Mouse (Mus musculus) liver, adult 2 months (tissue): ENCODE results near the gene Il17rd. TPM values are rescaled to one million over a fixed set of nuclear protein-coding genes. Genes with fewer than 3 reads are reported as not detected.

Source experiments
- DNase-seq: peaks from one replicate; pipeline ENCODE4 v3.0.0-alpha.2; 2011; ENCODE audit warnings: low read depth, low spot score; ENCODE audit errors: extremely low read depth
- H3K27ac ChIP-seq: fragments of 200-500 bp; replicated peaks from 2 replicates; pipeline ENCODE4 v1.5.1; 2012; ENCODE audit warnings: low read depth, mild to moderate bottlenecking, control low read depth, inconsistent platforms, low read length; ENCODE audit not compliant: insufficient read depth
- H3K27me3 ChIP-seq: fragments of 200-500 bp; 2 replicates; pipeline ENCODE4 v1.6.1; 2012; ENCODE audit warnings: mild to moderate bottlenecking, moderate library complexity, low read length, inconsistent platforms; ENCODE audit not compliant: control insufficient read depth, insufficient read depth
- H3K36me3 ChIP-seq: fragments of 200-500 bp; 2 replicates; pipeline ENCODE4 v1.6.1; 2012; ENCODE audit warnings: low read length, inconsistent platforms; ENCODE audit not compliant: control insufficient read depth, insufficient read depth
- H3K4me1 ChIP-seq: fragments of 200-500 bp; 2 replicates; pipeline ENCODE4 v1.6.1; 2011; ENCODE audit warnings: low read length; ENCODE audit not compliant: control insufficient read depth, insufficient read depth
- H3K4me3 ChIP-seq: fragments of 200-500 bp; 2 replicates; pipeline ENCODE4 v1.5.1; 2011; ENCODE audit warnings: low read depth, mild to moderate bottlenecking, control low read depth, low read length, moderate library complexity; ENCODE audit not compliant: insufficient read depth
- H3K79me2 ChIP-seq: fragments of 200-500 bp; 2 replicates; pipeline ENCODE4 v1.6.1; 2012; ENCODE audit warnings: inconsistent platforms, mild to moderate bottlenecking, low read length, moderate library complexity; ENCODE audit not compliant: control insufficient read depth, insufficient read depth
- H3K9ac ChIP-seq: fragments of 200-500 bp; 2 replicates; pipeline ENCODE4 v1.6.1; 2012; ENCODE audit warnings: low read depth, mild to moderate bottlenecking, control low read depth, inconsistent platforms, low read length
- CTCF ChIP-seq: fragments of 200-500 bp; IDR thresholded peaks from 2 replicates; pipeline ENCODE4 v1.5.1; 2011; ENCODE audit warnings: low read depth, low read length, control low read depth
- POLR2A ChIP-seq: fragments of 200-500 bp; IDR thresholded peaks from 2 replicates; pipeline ENCODE4 v1.6.1; 2011; ENCODE audit warnings: low read length, control low read depth; ENCODE audit not compliant: insufficient read depth; ENCODE audit errors: extremely low read depth
- WGBS: fragments of 180-500 bp; shearing (Covaris S2); methylation state at CpG from one replicate; pipeline ENCODE4 v1.1.7; 2018; 5-methylcytosine and 5-hydroxymethylcytosine counted together
- polyA plus RNA-seq: library from polyadenylated mRNA; depleted of rRNA; stranded (reverse); fragments of >200 nt; gene quantifications from 2 replicates; pipeline ENCODE4 v1.2.3, GENCODE M21; 2012
- total RNA-seq: library from RNA; depleted of rRNA; stranded (reverse); fragments of >200 nt; gene quantifications from 2 replicates; pipeline ENCODE4 v1.2.3, GENCODE M21; 2014

Il17rd gene
- total and polyA plus RNA-seq, 2 experiments = 0.16 to 0.55 TPM

DNA sequence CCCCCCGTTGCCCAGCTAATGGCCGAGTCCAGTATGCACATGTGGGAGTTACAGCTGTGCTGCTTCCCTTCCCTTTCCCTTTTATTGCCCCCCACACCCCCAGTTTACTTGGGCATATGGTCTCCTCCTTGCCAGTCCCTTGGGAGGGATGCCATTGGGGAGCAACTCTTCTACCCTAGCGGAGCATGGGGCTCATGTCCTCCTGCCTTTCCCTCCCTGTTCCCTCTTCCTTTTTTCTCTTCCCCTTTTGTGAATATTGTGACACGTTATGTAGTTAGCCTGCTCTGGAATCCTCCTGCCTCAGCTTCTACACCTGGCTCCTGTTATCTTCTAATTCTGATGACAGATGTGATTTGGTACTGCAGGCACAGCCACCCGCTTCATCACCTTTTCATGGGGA lies 103.9 kb downstream of the Il17rd start:
- WGBS = 90% methylated on average over 5 of the region's 5 CpGs

DNA sequence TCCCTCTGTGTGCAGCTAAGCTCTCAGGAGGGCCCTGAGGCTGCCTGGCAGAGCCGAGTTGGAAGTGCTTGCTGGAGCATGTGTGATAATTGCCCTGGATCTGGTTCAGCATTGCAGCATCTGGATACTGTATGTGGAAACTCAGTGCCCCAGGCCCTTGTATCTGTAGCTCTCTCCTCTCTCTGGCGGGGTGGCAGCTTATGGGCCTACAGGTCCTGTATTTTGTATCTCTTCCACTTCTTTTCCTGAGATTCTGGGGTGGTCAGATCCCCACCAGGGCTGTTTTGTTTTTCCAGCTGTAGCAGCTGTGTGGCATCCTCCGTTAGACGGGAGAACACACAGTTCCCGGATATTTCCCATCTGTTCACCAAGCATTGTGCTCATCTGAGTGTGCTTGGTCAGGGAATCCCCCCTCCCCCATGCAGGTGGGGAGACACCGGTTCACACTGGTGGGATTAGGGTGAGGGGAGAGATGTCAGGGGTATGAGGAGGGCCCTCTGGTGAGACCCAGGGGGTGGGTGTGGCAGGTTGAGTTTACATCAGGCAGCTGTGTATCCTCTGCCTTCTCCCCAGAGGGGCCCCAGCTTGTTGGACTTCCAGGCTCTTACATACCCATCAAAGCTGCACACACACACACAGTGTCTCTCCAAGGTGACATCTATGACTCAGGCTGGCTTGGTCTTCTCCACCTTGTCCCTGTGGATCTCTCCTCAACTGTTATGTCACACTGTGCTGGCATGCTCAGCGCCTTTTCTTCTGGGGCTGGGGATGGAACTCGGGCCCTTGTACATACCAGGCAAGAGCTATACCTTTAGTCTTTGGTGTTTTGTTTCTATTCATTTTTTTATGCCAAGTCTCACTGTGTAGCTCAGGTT lies 106.7 kb downstream of the Il17rd start:
- Histone ChIP-seq H3K9ac (no peak overlapping the region), H3K27ac (no peak overlapping the region), H3K4me1 (no peaks in the 10 kb centered on the region), H3K79me2 (no peaks in the 10 kb centered on the region), H3K27me3 (no peaks in the 10 kb centered on the region), H3K36me3 (no peaks in the 10 kb centered on the region), H3K4me3 (no peak overlapping the region)
- no peak for DNase-seq
- WGBS = 86% methylated on average over 8 of the region's 8 CpGs
- no peak for TF ChIP-seq POLR2A
- no peak for TF ChIP-seq CTCF

More for the DNA sequence above, 103.9 kb downstream of the Il17rd start:
- TF ChIP-seq CTCF = no peak
- TF ChIP-seq POLR2A = no peak
- no peaks in the 10 kb centered on the region for H3K27me3 ChIP-seq
- DNase-seq = no peak
- H3K4me1 ChIP-seq = no peaks in the 10 kb centered on the region
- H3K36me3 ChIP-seq = no peaks in the 10 kb centered on the region
- no peak overlapping the region for H3K27ac ChIP-seq
- no peak overlapping the region for H3K9ac ChIP-seq
- no peak overlapping the region for H3K4me3 ChIP-seq
- no peaks in the 10 kb centered on the region; the same call in 1 of the 2 replicates for H3K79me2 ChIP-seq

DNA sequence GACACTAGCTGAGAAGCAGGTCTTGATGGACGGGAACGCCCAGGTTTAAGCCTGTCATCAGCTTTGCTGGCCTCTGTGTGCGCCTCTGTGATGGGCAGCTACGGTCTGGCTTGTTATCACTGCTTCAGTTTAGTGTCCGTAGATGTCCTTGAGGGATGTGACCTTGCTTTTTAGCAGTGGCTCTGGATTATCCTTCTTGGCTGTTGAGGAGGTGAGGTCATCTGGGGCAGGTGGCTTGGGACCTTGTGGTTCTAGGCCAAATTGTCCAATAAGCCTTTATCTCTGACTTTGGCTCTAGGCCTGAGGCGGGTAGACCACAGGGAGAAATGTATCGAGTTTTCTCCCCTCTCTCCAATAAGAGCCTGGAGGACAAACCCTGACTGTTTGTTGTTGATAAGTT lies 109.0 kb downstream of the Il17rd start:
- H3K4me1 ChIP-seq = no peaks in the 10 kb centered on the region
- H3K27ac ChIP-seq = no peak overlapping the region
- H3K9ac ChIP-seq = no peak overlapping the region
- H3K79me2 ChIP-seq = no peaks in the 10 kb centered on the region
- TF ChIP-seq POLR2A (no peak), CTCF (no peak)
- no peak overlapping the region for H3K4me3 ChIP-seq
- 91% methylated on average over 7 of the region's 7 CpGs for WGBS
- H3K36me3 ChIP-seq = no peaks in the 10 kb centered on the region
- no peak for DNase-seq
- H3K27me3 ChIP-seq = no peaks in the 10 kb centered on the region

GRCm38 (mm10) chr14:27149401-27149800 lies 110.7 kb downstream of the Il17rd start:
- H3K4me3 ChIP-seq = no peak overlapping the region
- 90% methylated on average over 5 of the region's 5 CpGs for WGBS
- no peaks in the 10 kb centered on the region for H3K4me1 ChIP-seq
- H3K36me3 ChIP-seq = no peaks in the 10 kb centered on the region
- no peak for DNase-seq
- H3K27ac ChIP-seq = no peak overlapping the region
- H3K79me2 ChIP-seq = no peaks in the 10 kb centered on the region
- H3K9ac ChIP-seq = no peak overlapping the region
- TF ChIP-seq CTCF (no peak), POLR2A (no peak)
- no peaks in the 10 kb centered on the region for H3K27me3 ChIP-seq

DNA sequence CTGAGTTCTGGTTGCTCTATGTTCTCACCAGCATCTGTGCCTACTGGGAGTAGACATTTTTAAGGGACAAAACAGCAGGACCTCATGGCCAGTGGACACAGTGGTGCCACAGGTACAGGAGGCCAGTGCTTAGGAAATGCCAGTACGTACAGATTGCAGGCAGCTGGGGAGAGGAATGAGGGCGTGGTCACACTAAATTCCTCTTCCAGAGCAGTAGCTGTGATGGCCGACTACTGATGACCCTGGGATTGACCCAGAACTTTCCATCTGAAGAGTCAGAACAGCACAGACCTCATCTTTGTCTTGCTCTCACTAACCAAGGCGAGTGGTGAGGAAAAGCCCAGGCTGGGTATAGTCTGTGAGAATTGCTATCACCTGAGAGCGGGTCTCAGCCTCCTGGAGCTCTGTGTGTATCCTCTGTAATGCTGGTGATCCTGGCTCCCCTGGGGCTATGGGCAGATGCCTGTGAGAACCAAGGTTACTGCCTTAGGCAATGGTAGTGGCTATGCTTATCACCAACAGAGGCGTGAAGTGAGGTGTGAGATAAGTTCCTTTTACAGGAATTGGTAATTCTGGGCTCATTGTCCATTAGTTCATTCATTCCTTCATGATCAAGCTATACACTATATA lies 111.4 kb downstream of the Il17rd start:
- WGBS = 86% methylated on average over 6 of the region's 6 CpGs
- TF ChIP-seq POLR2A = no peak
- no peak for TF ChIP-seq CTCF
- no peaks in the 10 kb centered on the region for H3K27me3 ChIP-seq
- H3K27ac ChIP-seq = no peak overlapping the region
- H3K9ac ChIP-seq = no peak overlapping the region
- H3K79me2 ChIP-seq = no peaks in the 10 kb centered on the region
- H3K4me1 ChIP-seq = no peaks in the 10 kb centered on the region
- H3K4me3 ChIP-seq = no peak overlapping the region
- no peaks in the 10 kb centered on the region for H3K36me3 ChIP-seq
- no peak for DNase-seq

- Histone ChIP-seq H3K27me3 (no peaks in the 10 kb centered on the region), H3K4me3 (no peak overlapping the region), H3K79me2 (no peaks in the 10 kb centered on the region), H3K9ac (no peak overlapping the region), H3K4me1 (no peaks in the 10 kb centered on the region), H3K36me3 (no peaks in the 10 kb centered on the region), H3K27ac (no peak overlapping the region)
- no peak for DNase-seq
- no peak for TF ChIP-seq POLR2A
- no peak for TF ChIP-seq CTCF
- 39% methylated on average over 8 of the region's 8 CpGs for WGBS
These were observed 112.7 kb downstream of the Il17rd start for GRCm38 (mm10) chr14:27151432-27151831.
